Mouse (Mus musculus) frontal cortex, postnatal 10 days (tissue): ENCODE measurements around the gene Pcdh9.
A peak's percentile ranks its signal among the peaks of the same experiment; 100 is the strongest.

Experiments
- DNase-seq, 2 experiments: peaks; one replicate each; pipeline ENCODE4 v3.0.0; 2022; ENCODE audit warnings: low spot score in 2 of 2, mixed read lengths in 1 of 2

Pcdh9 gene

DNA sequence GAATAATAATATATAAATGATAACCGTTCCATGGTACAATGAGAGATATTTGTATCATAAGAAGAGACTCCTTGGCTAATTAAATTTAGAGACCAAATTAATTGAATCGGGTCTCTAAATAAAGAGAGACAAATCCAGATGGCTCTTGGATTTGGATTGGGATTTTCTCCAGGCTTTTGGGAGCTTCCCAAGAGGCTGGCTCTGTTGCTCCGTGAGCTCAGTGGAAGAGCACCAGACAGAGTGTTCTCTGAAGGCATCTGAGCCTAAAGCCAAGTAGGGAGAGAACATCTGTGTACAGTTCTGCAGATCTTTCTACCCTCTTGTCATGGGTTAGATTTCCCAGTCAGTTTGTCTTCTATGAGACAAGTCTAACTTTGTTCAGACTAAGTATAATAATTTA is 95.9 kb downstream of the Pcdh9 start:
- DNase-seq, result no peak

DNA sequence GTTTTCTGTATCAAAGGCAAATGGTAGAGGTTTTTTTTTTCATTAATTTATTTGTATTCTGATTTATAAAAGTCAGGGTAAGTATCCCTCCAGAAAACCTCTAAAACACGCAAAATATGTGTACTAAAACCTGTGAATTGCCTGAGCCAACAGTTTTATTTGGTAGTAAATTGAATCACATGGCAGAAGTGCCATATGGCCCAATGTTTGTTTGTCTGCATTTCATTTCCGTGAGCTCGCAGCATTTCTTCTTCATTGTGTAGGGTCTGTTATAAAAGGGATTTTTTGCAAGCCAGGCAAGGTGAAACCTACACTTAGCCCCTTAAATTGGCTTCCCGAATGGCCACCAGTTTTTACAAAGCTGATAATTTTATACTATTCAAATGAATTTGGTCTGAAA is 104.2 kb downstream of the Pcdh9 start:
- DNase-seq, result no peak

DNA sequence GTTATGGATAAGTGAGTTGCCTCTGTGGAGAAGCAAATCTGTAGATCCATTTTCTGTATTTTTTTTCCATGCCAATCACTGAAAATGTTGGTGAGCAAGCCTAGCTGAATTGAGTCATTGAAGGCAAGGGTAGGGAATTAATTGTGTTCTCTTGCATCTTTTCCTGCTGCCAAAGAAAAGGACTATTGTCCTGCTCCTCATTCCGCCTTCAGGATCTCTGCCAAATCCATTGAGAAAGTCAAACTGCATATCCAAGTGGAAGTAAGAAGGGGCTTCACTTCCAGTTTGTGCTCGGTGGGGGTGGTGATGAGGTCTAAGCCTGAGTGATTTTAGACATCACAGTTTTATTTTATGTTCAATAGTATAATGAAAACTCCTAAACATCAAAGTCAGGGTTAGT is 105.4 kb downstream of the Pcdh9 start:
- DNase-seq, result no peak

DNA sequence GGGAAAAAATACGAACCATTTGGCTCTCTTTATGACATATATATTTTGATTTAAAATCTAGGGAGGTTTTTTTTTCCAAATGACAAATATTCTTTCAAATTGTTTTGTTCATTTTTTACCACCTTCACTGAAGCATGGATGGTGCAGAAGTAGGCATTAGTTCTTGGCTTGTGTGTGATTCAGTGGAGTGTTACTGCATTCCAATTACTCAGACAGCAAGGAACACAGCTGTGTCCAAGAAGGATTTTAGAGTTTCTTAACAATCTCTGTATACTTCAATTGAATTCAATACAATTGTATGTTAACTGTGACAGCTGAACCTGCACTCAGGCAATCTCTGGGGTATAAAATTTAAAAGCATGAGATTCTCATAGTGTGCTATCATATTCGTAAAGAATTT is 127.6 kb downstream of the Pcdh9 start:
- no peak for DNase-seq

DNA sequence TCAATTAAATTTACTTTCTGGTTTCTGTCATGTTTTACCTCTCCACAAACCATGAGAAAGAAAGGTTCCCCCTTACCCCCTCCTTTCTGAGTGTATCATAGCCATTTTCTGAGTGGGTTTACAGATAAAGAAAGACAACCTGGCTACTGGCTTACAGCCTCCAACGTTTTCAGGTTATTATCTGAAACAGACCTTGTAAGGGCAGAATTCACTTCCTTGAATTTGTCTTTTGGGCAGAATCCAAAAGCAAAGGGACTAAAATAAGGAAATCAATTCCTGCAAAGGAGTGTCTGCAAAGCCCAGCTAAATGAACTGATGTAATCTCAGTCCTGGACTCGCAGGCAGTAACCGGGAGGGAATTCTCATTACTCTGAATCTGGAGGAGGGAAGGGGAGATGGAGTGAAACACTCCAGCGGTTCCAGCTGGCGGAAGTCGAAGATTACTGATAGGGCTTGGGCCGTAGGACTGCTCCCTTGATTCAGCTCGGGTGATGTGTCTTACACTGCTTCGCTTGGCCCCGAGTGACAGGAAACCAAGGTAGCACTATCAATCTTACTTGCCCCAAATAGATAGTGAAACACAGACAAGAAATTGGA is 156.3 kb downstream of the Pcdh9 start:
- no peak for DNase-seq

DNA sequence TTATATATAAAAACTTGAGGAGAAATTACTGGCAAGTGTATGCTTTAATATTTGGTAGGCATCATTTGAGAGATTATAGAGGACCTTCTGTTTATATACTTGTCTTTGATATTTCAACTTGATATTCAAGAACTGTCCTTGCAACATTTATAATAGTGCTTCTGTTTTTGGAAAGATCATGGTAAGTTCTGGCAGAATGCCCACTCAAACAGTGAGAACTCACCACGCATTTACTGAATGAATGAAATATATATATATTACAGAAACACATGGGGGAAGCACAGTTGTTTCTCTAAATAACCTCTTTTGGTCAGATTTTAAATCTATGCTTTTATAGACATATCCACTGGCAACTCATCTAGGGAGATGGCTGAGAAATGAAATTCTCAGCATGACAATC is 164.7 kb downstream of the Pcdh9 start:
- DNase-seq, result no peak

DNA sequence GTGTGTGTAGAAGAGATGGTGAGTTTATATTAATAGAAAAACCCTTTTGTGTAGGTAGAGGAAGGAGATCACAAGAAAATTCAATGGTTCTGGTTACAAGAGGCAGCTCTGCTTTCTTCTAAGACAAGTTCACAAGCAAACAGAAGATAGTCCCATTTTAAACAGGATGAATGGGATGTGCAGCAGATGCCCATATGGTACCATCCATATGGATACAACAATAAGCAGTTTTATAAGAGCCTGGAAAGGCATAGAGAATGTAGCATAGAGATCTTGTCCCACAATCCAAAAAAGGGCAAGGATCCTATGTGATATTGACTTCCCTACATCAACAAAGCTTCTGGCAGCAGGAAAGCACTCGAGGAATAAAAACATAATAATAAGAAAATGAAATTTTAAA is 171.3 kb downstream of the Pcdh9 start:
- DNase-seq, result no peak

DNA sequence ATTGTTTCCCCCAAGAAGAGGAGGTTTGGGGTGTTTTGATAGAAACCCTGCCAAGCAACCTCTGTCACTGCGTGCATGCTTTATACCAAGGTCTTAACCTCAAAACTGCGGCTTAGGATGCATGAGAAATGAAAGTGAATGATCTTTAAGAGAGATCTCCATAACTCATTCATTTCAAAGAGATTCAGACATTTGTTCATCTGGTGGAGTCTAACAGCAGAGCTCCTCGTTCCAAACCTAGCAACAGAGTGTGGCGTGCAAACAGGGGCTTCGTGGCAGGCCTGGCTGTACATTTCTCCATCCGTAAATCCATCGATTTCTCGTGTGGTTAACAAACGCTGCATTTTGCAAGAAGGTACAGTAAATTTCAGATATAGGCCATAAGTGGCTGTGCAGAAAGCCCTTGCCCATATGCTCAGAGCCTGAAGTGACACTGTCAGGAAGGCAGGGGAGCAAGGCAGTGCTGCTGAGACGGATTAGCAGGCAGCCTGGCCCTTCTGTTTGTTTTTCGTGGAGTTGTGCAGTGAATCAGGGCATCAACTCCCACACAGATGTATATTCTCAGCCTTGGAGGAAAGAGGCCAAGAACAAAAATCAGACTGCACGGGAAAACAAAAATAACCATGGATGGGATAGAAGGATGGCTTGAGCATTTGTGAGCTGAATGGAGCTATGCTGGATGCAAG is 177.1 kb downstream of the Pcdh9 start:
- peak; percentile 24 to 26 for DNase-seq

DNA sequence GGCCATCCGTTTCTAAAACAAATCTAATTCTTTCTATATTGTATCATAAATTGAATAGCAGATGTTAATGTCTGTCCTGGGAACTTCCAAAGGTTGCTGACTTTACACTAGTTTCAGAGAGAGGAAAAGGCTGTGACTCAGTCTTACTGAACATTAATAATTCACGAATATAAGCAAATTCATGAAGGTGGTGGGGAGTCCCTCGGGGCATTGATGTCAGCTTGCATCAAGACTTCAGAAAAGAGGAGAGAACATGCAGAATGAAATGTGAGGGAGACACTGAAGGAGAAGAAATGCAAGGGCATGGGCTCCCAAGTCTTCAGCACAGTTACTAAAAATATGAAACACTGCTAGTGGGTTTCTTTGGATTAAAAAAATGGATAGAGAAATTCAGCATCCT is 181.8 kb downstream of the Pcdh9 start:
- DNase-seq, result no peak

DNA sequence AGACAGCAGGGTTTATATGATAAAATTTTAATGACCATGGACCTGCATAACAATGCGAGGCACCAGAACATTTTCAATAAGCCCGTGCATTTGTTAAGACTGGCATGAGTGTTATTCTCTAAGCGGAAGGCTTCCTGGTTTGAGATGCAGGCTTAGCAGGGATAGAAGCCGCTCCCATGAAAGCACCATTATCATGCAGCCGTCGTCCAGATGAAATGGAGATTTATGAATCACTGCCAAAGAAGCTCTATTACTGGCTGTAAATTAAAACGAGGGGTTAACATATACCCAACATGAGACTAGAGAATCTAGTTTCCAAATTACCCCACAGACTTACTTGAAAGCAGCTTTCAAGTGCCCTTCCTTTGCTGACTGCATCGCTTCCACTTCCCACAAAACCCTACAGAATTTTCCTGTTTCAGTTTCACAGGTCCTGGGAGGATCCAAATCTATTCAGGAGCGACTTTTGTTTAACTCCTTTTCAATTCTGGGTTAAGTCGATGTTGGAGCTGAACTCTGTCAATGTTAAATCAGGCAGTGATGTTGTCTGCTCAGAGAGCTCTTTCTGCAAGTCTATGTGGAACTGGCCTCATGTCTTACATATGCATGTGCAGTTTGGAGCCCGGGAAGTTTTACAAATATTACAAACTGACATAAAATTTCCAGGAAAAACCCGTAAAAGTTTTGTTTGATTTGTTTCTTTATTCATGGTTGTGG is 188.9 kb downstream of the Pcdh9 start:
- no peak for DNase-seq

DNA sequence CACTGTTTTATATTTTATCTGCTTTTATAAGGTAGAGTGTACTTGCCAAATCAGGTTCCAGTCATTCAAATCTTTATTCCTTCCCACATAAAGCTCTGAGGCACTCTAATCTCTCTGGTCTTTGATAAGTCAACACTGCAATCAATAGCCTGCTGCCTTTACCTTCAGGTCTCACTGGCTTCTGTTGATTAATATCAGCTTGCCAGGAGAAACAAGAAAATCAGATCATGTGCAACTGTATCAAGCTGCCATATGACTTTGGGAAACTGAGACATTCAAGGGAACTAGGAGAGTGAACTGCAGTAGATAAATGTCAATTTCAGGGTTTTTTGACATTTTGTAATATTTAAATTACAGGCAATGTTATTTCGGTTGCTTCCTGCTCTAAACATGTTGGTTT is 189.6 kb downstream of the Pcdh9 start:
- no peak for DNase-seq

DNA sequence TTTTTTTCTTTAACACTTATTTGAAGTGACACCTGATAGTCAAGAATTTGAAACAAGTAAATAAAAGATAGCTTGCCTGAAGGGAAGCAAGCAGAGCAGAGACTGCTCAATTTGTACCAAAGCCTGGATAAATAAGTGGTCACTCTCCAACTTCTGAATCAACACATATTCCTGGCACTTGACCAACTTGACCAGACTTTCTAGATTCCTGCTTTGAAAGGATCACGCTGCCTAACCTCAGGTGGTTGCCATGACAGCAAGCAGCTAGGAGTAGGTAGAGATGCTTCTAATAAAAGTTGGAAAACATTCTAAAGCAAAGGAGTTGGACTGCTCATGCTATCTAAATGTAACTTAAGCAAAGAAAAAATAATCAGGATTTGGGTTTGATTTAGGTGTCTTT is 205.8 kb downstream of the Pcdh9 start:
- no peak for DNase-seq

DNA sequence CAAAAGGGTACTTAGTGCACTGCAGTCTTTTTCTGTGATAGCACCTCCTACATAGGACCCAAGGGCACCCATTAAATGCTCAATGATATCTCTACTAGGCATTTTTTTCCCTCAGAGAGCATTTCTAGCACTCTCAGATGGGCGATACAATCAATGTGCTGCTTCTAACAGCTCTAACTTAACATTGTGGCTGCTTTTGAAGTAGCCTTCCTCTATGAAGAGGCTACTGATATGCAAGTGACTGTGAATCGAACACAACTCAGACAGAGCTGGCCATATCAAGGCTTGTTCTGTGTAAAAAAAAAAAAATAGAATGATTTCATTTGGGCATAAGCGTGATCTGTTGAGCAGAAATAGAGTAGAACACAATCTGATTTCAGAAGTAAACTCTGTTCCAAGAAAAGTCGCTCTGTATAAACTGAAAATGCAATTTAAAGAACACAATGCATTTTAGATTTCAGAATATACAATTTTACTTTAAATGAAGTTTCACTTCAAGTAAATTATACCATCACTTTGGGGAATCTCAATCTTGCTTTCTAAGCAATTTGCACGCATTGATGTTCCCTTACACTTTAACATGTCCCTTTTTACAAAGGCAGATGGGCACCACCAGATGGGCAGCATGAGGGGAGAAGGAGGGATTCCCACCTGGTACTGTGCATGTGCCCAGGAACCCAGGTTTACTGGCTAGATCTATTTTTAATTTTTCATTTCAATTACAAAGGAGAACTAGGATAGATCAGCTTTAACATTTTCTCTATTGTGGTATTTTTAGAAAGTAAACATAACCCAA is 215.0 kb downstream of the Pcdh9 start:
- no peak for DNase-seq

DNA sequence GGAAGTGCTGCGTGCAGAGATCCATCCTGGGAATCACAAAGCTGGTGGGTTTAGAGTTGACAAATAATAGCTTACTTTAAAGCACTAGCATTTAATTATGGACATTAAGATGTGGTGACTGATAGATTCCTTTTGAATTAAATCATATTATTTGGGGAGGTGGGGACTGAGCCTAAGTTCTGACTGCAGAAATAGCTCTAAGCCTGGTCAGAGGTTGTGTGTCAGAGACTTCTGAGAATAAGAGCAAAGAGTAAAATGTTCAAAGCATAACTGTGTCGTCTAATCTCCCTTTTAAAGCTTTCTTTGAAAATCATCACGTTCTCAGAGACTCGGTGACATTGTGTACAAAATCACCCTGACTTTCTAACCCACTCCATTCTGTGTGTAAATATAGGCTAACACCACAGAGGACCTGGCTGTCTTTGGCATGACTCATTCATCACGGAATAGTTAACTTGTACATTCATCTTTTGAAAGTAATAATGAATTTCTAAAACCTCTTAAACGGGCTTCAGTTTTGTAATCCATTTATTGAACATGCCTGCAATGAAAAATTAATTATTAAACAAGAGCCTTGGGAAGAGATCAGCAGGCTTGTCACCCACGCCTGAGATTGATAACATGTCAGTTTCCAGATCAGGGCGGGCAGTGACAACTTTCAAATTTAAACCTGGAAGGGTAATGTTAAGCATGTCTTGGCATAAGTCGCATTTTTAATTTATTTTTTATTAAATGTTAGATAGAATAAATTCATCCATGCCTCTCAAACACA is 236.3 kb downstream of the Pcdh9 start:
- no peak for DNase-seq

DNA sequence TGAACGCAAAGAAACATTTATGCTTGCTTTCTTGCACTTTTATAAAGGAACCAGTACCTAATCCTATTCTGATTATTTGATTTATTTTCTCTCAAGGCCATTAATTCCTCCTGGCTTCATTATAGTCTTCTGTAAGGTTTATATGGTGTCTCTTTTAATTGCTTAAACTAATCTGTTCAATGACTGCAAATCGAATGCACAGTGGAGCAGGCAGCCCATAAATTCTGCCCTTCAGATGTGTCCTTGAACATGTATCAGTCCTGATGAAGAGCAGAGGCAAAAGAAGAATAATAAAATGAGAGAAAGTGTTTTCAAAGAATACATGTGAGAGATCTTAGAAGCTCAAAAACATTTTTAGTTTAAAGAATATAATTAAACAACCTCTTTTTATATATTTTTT is 263.2 kb downstream of the Pcdh9 start:
- DNase-seq, result no peak

DNA sequence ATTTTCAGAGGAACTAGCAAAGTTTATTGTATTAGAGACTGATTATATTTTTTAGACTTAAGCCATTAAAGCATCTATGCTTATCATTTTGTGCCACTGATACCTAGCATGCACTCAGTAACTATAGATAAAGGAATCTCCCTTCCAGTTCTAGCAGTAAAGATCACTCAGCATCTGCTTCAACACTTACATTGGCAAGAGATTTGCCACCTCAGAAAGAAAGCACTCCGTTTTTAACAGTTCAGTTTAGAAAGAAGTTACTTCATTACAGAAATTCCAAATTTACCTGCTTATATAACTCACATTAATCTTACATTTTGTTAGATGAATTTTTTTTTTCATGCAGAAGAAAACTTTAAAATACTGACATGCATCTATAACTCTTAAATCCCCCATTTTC is 266.3 kb downstream of the Pcdh9 start:
- DNase-seq, result no peak

DNA sequence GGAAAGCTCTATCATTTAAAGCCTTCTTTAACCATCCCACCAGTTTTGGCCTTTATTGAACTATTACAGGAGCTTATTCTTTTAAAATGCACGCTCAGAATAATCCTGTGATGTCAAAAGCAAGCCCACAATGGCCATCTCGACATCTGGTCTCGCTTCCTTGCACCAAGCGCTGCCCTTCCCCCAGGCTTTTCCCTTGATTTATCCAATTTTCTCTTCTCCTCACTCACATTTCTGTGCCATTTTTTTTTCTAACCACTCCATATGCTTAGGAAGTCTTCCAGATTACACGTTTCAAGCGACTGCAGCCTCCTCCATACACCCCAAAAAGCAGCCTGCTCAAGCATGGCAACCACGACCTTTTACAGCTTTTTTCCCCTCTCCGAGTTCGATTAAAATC is 269.3 kb downstream of the Pcdh9 start:
- peak; percentile 10 to 19 for DNase-seq

DNA sequence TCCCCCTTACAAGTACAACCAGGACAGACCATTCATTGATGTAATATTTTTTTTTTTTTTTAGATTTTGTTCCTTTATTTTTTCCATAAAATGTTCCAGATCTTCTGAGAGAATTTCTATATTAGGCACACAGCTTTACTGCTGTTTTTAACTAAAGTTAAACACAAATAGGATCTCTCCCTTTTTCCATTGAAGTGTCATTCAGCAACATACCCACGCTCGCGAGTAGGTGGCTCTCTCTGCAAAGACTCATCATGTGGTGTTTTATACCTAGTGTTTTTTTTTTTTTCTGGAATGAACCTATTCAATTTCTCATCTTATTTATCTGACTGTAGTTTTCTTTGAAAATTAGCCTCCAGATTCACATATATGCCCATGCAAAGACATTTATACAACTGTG is 282.9 kb downstream of the Pcdh9 start:
- peak in 1 of 2 experiments; percentile 18 for DNase-seq

DNA sequence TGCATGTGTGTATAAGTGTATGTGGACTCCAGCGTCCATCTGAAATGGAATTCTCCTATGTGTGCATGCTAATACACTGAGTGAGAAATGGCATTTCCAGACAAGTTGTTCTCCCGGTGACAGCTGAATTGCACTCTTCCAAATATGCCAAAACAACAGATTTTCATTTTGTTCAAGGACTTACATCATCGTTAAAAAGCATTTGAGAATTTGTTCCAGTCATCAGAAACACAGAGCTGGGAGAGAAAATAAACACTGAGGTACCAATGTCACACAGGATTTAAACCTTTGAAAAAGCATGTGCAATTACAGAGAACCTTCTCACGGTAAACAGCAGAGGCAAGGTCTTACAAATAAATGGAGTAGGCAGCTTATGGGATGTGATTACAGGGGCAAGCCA is 290.5 kb downstream of the Pcdh9 start:
- no peak for DNase-seq

DNA sequence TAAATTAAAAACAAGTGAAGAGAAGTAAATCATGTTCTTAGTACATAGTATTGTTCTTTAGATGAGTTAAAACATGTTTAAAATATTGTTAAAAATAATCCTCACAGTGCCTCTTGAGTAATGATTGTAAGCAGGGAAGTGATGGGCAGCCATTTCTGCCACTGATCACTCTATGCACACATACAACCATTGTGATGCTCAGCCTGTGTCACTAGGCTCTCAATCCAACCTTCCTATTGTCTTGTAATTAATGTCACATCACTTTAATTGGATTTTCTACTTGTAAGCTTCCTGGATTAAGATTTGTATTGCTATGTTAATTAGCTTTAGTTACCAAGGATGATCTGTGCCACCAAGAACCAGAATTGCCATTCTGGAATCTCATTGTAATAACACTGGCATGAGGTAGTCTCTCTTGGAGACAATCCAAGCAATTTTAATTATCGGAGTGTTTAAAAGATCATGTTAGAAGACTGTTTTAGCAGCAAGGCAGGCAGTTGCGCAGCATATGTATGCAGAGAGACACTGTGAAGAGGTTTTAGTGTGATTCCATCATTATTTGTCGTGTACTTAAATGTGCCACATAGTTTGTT is 305.0 kb downstream of the Pcdh9 start:
- DNase-seq, result no peak

DNA sequence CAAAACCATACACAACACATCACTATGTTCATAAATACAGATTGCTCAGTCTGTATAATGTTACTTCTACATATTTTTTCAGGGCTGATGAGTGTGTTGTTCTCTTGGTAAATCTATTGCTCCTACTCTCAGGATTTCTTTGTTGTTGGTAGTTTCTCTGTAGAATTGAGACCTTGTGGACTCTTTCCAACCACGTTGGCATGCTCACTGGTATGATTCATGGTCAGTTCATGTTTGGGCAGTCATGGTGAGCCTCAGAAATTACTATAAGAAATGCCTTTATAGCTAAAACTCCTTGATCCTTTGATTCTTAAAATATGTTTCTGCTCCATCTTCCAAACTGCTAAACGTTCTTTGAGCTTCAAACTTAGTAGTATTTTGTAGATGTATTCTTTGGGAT is 326.1 kb downstream of the Pcdh9 start:
- DNase-seq, result no peak
